Mouse (Mus musculus) stomach, postnatal 0 days (tissue): ENCODE results near the gene Scamp3.

Experiments
- CTCF ChIP-seq: IDR thresholded peaks from 2 replicates; pipeline ENCODE4 v1.5.1; 2016; ENCODE audit warnings: antibody characterized with exemption, low read depth, mild to moderate bottlenecking, moderate library complexity
- EP300 ChIP-seq: optimal IDR thresholded peaks from 2 replicates; pipeline ENCODE3; 2016; ENCODE audit warnings: antibody characterized with exemption

- TF ChIP-seq CTCF (no peak), EP300 (no peak)
Measured at GRCm38 (mm10) chr3:89224796-89225195, 47.5 kb downstream of the Scamp3 start.
